Mouse (Mus musculus): ENCODE data around the gene Gm9573. TPM values are rescaled to one million over a fixed set of nuclear protein-coding genes. Genes with fewer than 3 reads are reported as not detected.

Gene Gm9573
- total and polyA plus RNA-seq, 2 experiments from 2014 or later = not detected

GRCm38 (mm10) chr17:35635202-35635601 lies 8.8 kb upstream of the Gm9573 start:
- WGBS = 72% methylated on average over 3 of the region's 3 CpGs
- Histone ChIP-seq H3K4me3 (ENCODE audit: low read depth, low read length) (no peak overlapping the region), H3K4me1 (ENCODE audit: insufficient read depth, low read length) (no peaks in the 10 kb centered on the region), H3K36me3 (ENCODE audit: insufficient read depth, low read length) (no peaks in the 10 kb centered on the region), H3K27ac (ENCODE audit: low read depth, low read length) (no peak overlapping the region), H3K27me3 (ENCODE audit: insufficient read depth, low read length) (0 out of 2 replicates have a peak, but pooled peaks cover 4% of the 10 kb centered on the region), H3K4me2 (ENCODE audit: low read depth, low read length, poor library complexity, severe bottlenecking) (0 out of 2 replicates have a peak overlapping the region, but pooled peaks have one; percentile 59), H3K9ac (replicated peaks; ENCODE audit: low read length, poor library complexity, severe bottlenecking) (no peak overlapping the region), H3K9me3 (ENCODE audit: low read length) (no peaks in the 10 kb centered on the region)
- ATAC-seq (ENCODE audit: low FRiP score) (no peak), DNase-seq (ENCODE audit: low spot score) (peak; percentile 44)
- TF ChIP-seq CTCF (IDR thresholded peaks at IDR 0.05) = peak; percentile 51

GRCm38 (mm10) chr17:35633992-35634391 lies 7.6 kb upstream of the Gm9573 start:
- no peak overlapping the region for H3K9ac ChIP-seq (replicated peaks; ENCODE audit: low read length, poor library complexity, severe bottlenecking)
- DNase-seq (ENCODE audit: low spot score) (peak; percentile 66), ATAC-seq (ENCODE audit: low FRiP score) (0 out of 2 replicates have a peak, but pooled peaks have one; percentile 18)
- H3K4me1 ChIP-seq (ENCODE audit: insufficient read depth, low read length) = no peaks in the 10 kb centered on the region
- no peaks in the 10 kb centered on the region for H3K36me3 ChIP-seq (ENCODE audit: insufficient read depth, low read length)
- peak; percentile 70 for TF ChIP-seq CTCF (IDR thresholded peaks at IDR 0.05)
- no peak overlapping the region for H3K4me2 ChIP-seq (ENCODE audit: low read depth, low read length, poor library complexity, severe bottlenecking)
- H3K9me3 ChIP-seq (ENCODE audit: low read length) = no peaks in the 10 kb centered on the region
- 0 out of 2 replicates have a peak, but pooled peaks cover 4% of the 10 kb centered on the region for H3K27me3 ChIP-seq (ENCODE audit: insufficient read depth, low read length)
- H3K27ac ChIP-seq (ENCODE audit: low read depth, low read length) = no peak overlapping the region
- 0% methylated on average over 1 of the region's 1 CpGs for WGBS
- no peak overlapping the region for H3K4me3 ChIP-seq (ENCODE audit: low read depth, low read length)

GRCm38 (mm10) chr17:35617127-35617526 lies 9.3 kb downstream of the Gm9573 start:
- Histone ChIP-seq H3K9ac (replicated peaks; ENCODE audit: low read length, poor library complexity, severe bottlenecking) (no peak overlapping the region), H3K36me3 (ENCODE audit: insufficient read depth, low read length) (no peaks in the 10 kb centered on the region), H3K27ac (ENCODE audit: low read depth, low read length) (no peak overlapping the region), H3K4me3 (ENCODE audit: low read depth, low read length) (no peak overlapping the region), H3K4me2 (ENCODE audit: low read depth, low read length, poor library complexity, severe bottlenecking) (no peak overlapping the region), H3K9me3 (ENCODE audit: low read length) (no peaks in the 10 kb centered on the region), H3K4me1 (ENCODE audit: insufficient read depth, low read length) (no peaks in the 10 kb centered on the region), H3K27me3 (ENCODE audit: insufficient read depth, low read length) (no peaks in the 10 kb centered on the region)
- DNase-seq (ENCODE audit: low spot score) = no peak
- 82% methylated on average over 4 of the region's 4 CpGs for WGBS
- no peak for ATAC-seq (ENCODE audit: low FRiP score)
- TF ChIP-seq CTCF (IDR thresholded peaks at IDR 0.05) = no peak

- no peak overlapping the region for H3K27ac ChIP-seq (ENCODE audit: low read depth, low read length)
- H3K4me1 ChIP-seq (ENCODE audit: insufficient read depth, low read length) = no peaks in the 10 kb centered on the region
- no peak for TF ChIP-seq CTCF (IDR thresholded peaks at IDR 0.05)
- DNase-seq (ENCODE audit: low spot score) (no peak), ATAC-seq (ENCODE audit: low FRiP score) (no peak)
- no peak overlapping the region for H3K9ac ChIP-seq (replicated peaks; ENCODE audit: low read length, poor library complexity, severe bottlenecking)
- no peak overlapping the region for H3K4me2 ChIP-seq (ENCODE audit: low read depth, low read length, poor library complexity, severe bottlenecking)
- no peaks in the 10 kb centered on the region for H3K36me3 ChIP-seq (ENCODE audit: insufficient read depth, low read length)
- H3K27me3 ChIP-seq (ENCODE audit: insufficient read depth, low read length) = no peaks in the 10 kb centered on the region
- no peaks in the 10 kb centered on the region for H3K9me3 ChIP-seq (ENCODE audit: low read length)
- WGBS = 56% methylated on average over 8 of the region's 8 CpGs
- H3K4me3 ChIP-seq (ENCODE audit: low read depth, low read length) = no peak overlapping the region
These were observed 24.6 kb downstream of the Gm9573 start for GRCm38 (mm10) chr17:35601736-35602354.

- no peak within 1 kb of the TSS for H3K9ac ChIP-seq (replicated peaks; ENCODE audit: low read length, poor library complexity, severe bottlenecking)
- no peak for DNase-seq (ENCODE audit: low spot score)
- no peaks in the 10 kb centered on the region for H3K27me3 ChIP-seq (ENCODE audit: insufficient read depth, low read length)
- ATAC-seq (ENCODE audit: low FRiP score) = no peak
- no peaks in the 10 kb centered on the region for H3K4me1 ChIP-seq (ENCODE audit: insufficient read depth, low read length)
- no peak within 1 kb of the TSS for H3K4me3 ChIP-seq (ENCODE audit: low read depth, low read length)
- no peak for TF ChIP-seq CTCF (IDR thresholded peaks at IDR 0.05)
- no peak within 1 kb of the TSS for H3K4me2 ChIP-seq (ENCODE audit: low read depth, low read length, poor library complexity, severe bottlenecking)
- no peaks in the 10 kb centered on the region for H3K9me3 ChIP-seq (ENCODE audit: low read length)
- H3K27ac ChIP-seq (ENCODE audit: low read depth, low read length) = no peak within 1 kb of the TSS
- H3K36me3 ChIP-seq (ENCODE audit: insufficient read depth, low read length) = no peaks in the 10 kb centered on the region
- 71% methylated on average over 2 of the region's 2 CpGs for WGBS
These were observed 25.2 kb downstream of the Gm9573 start, which contains the start of gene Sfta2 for GRCm38 (mm10) chr17:35601249-35601648. Sfta2 (plus strand) TSS chr17:35601549.

GRCm38 (mm10) chr17:35597399-35597798 lies 29.0 kb downstream of the Gm9573 start:
- H3K4me1 ChIP-seq (ENCODE audit: insufficient read depth, low read length) = no peaks in the 10 kb centered on the region
- H3K27me3 ChIP-seq (ENCODE audit: insufficient read depth, low read length) = no peaks in the 10 kb centered on the region
- H3K9me3 ChIP-seq (ENCODE audit: low read length) = no peaks in the 10 kb centered on the region
- no peak overlapping the region for H3K9ac ChIP-seq (replicated peaks; ENCODE audit: low read length, poor library complexity, severe bottlenecking)
- WGBS = 97% methylated on average over 3 of the region's 3 CpGs
- H3K4me3 ChIP-seq (ENCODE audit: low read depth, low read length) = no peak overlapping the region
- no peak for TF ChIP-seq CTCF (IDR thresholded peaks at IDR 0.05)
- DNase-seq (ENCODE audit: low spot score) (no peak), ATAC-seq (ENCODE audit: low FRiP score) (no peak)
- H3K36me3 ChIP-seq (ENCODE audit: insufficient read depth, low read length) = no peaks in the 10 kb centered on the region
- H3K4me2 ChIP-seq (ENCODE audit: low read depth, low read length, poor library complexity, severe bottlenecking) = no peak overlapping the region
- H3K27ac ChIP-seq (ENCODE audit: low read depth, low read length) = no peak overlapping the region
